Mouse (Mus musculus): ENCODE data around the gene Ankrd13c.

Gene Ankrd13c

DNA sequence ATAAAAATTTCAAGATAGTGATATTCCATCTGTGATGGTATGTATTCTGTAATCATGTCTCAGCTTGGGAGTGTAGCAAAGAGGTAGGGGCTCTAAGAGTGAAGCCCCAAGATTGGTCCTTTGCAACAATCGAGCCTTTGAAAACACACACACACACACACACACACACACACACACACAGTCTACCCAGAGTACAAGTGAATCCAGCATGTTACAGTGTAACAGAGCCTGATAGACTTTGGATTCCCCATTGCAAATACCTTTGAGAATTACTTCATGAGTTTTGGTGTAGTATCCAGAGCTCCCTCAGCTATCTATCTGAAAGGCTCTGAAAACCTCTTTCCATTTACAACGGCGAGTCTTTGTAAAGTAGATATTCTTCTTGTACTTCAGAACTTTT, 9.2 kb downstream of the Ankrd13c start:
- DNase-seq: no peak

DNA sequence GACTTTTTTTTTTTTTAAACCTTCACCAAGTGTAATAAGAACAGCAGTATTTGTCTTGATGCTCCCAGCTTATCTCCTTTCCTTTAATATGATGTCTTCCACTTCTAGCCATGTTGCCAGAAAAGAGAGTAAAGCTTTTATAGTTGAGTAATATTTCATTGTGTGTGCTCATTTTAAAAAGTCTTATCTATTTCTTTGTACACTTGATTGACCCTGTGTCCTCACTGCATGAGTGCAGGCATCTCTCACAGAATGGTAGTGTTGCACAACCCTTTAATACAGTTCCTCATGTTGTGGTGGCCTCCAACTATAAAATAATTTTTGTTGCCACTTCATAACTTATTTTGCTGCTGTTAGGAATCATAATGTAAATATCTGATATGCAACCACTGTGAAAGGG, 10.3 kb downstream of the Ankrd13c start:
- DNase-seq: no peak

DNA sequence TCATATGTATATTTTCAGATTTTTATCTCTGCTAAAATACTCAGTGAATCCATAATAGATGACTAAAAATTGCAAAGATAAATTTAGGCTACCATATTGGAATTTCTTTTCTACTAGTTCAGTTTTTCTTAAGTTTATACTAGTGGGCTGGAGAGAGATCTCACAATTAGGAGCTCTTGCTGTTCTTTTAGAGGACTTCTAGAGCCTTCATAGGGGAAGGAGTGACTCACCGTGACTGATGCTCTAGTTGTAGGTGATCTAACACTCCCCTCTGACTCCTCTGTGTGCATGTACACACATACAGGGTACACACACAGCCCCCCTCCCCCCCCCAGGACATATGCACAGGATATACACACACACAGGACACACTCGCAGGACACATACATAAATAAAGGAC, 24.1 kb downstream of the Ankrd13c start:
- no peak for DNase-seq

GRCm38 (mm10) chr3:157973236-157973635, 26.2 kb downstream of the Ankrd13c start:
- DNase-seq: no peak

- DNase-seq: no peak
Measured at GRCm38 (mm10) chr3:157979619-157980018, 32.6 kb downstream of the Ankrd13c start.

- DNase-seq: no peak
Measured at GRCm38 (mm10) chr3:157993322-157993721, 46.3 kb downstream of the Ankrd13c start.

GRCm38 (mm10) chr3:157995726-157996125, 48.7 kb downstream of the Ankrd13c start:
- DNase-seq: no peak

DNA sequence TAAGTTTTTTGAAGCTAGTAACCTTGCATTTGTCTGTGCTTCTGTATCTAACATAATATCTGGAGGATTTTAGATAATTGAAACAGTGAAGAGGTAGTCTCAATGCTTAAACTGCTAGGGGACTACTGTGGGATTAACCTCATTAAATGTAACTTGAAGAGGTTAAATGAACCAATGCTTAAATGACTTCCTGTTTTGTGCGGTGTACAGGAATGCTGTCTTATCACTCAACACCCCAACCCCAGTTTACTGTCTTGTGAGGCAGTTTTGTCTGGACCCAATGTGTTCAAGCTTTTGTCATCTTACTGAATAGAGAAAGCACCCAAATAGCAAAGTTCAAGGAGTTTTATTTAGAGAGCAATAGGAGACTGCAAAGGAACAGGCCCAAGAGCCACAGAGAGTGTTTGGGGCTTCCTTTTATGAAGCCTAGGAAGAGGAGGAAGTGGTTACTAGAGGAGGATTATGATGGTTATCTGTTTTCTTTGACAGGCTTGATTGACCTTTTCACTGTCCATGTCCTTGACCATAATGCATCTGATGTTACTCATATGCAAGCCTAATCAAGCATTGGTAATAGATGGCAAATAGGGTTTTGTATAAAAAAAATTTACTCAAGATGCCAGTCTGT, 51.8 kb downstream of the Ankrd13c start:
- DNase-seq: no peak

GRCm38 (mm10) chr3:158008647-158009046, 61.6 kb downstream of the Ankrd13c start:
- no peak for DNase-seq

- no peak for DNase-seq
Measured at GRCm38 (mm10) chr3:158009762-158010320, 62.8 kb downstream of the Ankrd13c start.

DNA sequence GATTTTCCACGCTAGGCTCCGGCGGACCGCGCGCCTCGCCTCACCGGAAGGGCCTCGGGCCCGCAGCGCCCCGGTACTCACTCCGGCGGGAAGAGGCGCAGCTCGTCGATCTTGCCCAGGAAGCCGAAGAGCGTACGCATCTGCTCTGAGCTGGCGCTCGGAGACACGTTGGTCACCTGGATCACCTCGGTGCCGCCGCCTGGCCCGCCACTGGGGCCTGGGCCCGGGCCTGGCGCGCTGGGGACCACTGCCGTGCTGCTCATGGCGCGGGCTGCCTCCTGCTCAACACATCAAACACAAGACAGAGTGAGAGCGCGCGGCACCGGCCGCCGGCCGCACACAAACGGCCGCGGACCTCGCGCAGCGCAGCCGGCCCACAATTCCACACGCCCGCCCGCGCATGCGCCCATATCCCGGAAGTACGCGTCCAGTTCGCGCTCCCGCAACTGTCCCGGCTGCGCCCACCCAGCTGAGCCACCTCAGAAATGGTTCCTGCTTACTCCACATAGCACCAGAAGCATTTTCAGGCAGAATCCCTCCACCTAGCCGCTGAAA, 84.4 kb downstream of the Ankrd13c start:
- peak; percentile 93 to 95 for DNase-seq

DNA sequence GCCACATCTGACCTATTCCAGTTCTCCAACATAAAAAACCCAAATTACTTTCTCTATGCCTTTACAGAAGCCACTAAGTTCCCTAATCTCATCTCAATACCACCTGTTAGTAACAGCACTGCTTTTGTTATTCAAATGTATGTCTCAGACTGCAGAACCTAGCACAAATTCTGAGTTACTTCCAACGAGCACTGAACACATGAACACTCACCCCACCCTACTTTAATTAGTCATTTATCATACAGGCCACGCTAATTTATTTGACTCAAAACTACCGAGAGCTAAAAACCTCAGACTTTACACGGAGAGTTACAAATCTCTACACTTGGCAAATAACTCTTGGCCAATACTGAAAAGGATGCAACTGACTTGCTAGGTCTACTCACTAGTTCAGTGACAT, 85.1 kb downstream of the Ankrd13c start:
- DNase-seq: no peak

- peak in 1 of 2 experiments; percentile 31 for DNase-seq
Measured at GRCm38 (mm10) chr3:158035866-158036265, 88.8 kb downstream of the Ankrd13c start.

DNA sequence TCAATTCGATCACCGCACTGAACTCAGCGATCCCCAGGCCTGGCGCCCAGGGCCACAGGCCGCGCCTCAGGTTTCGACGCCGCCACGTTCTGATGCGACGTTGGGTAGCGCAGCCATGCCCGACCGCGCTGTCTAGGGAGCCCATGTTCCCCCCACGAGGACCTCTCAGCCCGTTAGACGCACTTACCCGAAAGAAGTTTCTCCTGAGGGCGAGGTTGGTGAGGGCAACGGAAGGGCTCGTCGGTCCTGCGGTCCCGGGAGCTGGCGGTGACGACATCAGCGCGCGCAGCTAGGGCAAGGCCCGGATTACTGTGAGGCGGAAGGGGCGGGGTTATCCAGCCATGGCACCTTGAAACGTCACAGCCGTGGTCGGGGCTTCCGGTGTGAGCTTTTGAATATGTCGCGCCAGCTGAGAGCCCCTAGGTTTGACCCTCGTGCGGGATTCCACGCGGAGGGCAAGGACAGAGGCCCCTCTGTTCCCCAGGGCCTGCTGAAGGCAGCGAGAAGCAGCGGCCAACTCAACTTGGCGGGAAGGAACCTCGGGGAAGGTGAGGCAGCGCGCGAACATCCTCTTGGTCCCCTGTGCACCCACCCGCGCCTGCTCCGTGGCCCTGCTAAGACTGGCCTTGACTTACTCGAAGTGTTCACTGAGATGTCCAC, 89.4 kb downstream of the Ankrd13c start, which contains the start of the genes Srsf11 and Lrrc40:
TSS of gene Srsf11 (minus strand) at position 311 of the 660 bp plus-strand sequence.
TSS of gene Lrrc40 (plus strand) at position 334 of the 660 bp plus-strand sequence.
- peak; percentile 96 to 97 for DNase-seq

GRCm38 (mm10) chr3:158038106-158038505, 91.1 kb downstream of the Ankrd13c start:
- DNase-seq: no peak

DNA sequence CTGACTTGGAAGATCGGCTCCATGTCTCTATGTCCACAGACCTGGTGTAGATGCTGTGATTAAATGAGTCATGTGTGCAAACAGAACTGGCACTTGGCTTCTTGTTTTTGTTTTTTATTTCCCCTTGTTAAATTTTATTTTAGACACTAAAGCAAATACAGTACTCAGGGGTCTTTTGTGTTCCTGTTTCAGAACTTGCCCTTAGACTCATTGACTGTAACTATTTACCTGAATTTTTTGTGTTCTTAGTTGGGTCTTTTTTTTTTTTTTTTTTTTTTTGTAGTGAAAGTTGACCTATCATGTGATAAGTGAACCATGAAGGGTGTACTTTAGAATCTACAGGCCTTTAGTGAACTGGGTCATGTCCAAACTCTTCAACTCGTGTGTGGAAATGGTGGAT, 93.7 kb downstream of the Ankrd13c start:
- DNase-seq: no peak

GRCm38 (mm10) chr3:158049508-158049907, 102.5 kb downstream of the Ankrd13c start:
- DNase-seq: no peak
